Mouse (Mus musculus): ENCODE measurements around the gene Slc10a3. TPM values are rescaled to one million over a fixed set of nuclear protein-coding genes. Genes with fewer than 3 reads are reported as not detected.
A peak's percentile ranks its signal among the peaks of the same experiment; 100 is the strongest.
"Not testable (repeated sequence)": the region's sequence is repeated elsewhere in the genome, so short reads cannot be mapped to it uniquely, and the experiment has no call there.

Gene Slc10a3
- 21.0 and 21.1 TPM in 2 replicates for polyA plus RNA-seq (2015; fragmentation: Nextera tagmentation; extraction: Ambion mirVana)

DNA sequence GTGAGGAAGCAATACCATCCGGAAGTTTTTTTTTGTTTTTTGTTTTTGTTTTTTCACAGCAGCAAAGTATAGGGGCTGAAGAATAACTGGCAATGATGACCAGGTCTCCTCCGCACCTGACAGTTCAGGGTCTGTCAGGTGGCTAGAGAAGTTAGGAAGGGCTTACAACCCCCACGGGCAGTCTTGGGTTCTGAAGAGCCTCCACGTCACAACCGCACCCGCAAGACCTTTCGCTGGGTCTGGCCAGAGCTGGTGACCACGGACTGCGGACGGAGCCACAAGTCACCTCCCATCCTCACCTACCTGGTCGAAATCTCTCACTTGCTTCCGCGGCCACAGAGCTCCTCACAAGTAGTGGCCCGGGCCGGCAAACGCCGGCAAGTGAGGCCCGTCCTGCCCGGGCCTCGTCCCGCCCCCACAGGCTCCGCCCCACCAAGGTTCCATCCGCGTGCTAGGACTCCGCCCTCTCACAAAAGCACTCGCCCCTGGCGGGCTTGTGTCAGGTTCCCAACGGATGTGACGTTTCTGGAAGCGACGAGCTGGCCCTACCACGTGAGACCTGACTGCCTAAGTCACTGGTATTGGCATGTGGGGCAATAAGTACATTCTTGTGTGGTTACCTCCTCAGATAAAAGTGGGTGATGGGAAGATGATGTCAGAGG, at the start of gene Slc10a3, which contains the start of gene Ubl4a:
Gene Slc10a3 (minus strand): TSS at position 462 of the 662 bp plus-strand sequence.
Gene Ubl4a (minus strand): TSS at position 331 of the 662 bp plus-strand sequence.
- no peaks in the 10 kb centered on the region for H3K9me3 ChIP-seq
- H3K36me3 ChIP-seq = no peaks in the 10 kb centered on the region
- WGBS = 10% methylated on average over 32 of the region's 32 CpGs
- H3K27ac ChIP-seq = no peak within 1 kb of the TSS
- ATAC-seq (ENCODE audit: borderline replicate concordance, extremely low read depth, low FRiP score, low TSS enrichment) = peak; percentile 83
- H3K4me2 ChIP-seq = peak within 1 kb of the TSS; percentile 63
- H3K27me3 ChIP-seq = no peaks in the 10 kb centered on the region
- peak within 1 kb of the TSS; percentile 57 for H3K9ac ChIP-seq
- H3K4me3 ChIP-seq = peak within 1 kb of the TSS; percentile 53
- peaks cover 3% of the 10 kb centered on the region; the same call in 1 of the 2 replicates for H3K4me1 ChIP-seq

- Histone ChIP-seq H3K4me1 (no peaks in the 10 kb centered on the region), H3K36me3 (no peaks in the 10 kb centered on the region), H3K27me3 (no peaks in the 10 kb centered on the region), H3K9ac (no peak overlapping the region), H3K4me2 (no peak overlapping the region), H3K4me3 (no peak overlapping the region), H3K9me3 (no peaks in the 10 kb centered on the region), H3K27ac (no peak overlapping the region)
- no peak for ATAC-seq (ENCODE audit: borderline replicate concordance, extremely low read depth, low FRiP score, low TSS enrichment)
Measured at GRCm38 (mm10) chrX:74413377-74413776, 40.2 kb upstream of the Slc10a3 start.

DNA sequence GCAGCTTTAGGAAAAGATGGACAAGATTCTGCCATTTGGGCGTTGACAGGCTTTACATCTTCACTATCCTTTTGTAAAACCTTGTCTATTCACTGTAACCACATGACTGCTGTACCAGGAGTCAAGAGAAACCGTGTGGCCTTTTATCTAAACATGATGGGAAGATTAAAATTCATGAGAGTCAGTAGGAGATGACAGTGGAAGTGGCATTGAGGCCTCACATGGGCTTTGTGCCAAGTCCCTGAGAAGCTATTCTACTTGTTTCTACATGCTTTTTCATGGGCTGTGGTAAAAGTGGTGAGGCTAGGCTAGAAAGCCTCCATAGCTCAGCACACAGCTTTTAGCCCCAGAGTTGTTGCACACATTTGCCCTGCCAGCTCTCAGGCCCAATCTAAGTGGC, 35.2 kb upstream of the Slc10a3 start:
- no peak for ATAC-seq (ENCODE audit: borderline replicate concordance, extremely low read depth, low FRiP score, low TSS enrichment)
- 44% methylated on average over 2 of the region's 2 CpGs for WGBS

GRCm38 (mm10) chrX:74400136-74400535, 27.0 kb upstream of the Slc10a3 start:
- WGBS = 72% methylated on average over 3 of the region's 3 CpGs
- H3K27ac ChIP-seq = no peak overlapping the region
- ATAC-seq (ENCODE audit: borderline replicate concordance, extremely low read depth, low FRiP score, low TSS enrichment) = no peak
- H3K36me3 ChIP-seq = no peaks in the 10 kb centered on the region
- no peak overlapping the region for H3K9ac ChIP-seq
- H3K4me1 ChIP-seq = no peaks in the 10 kb centered on the region
- H3K27me3 ChIP-seq = no peaks in the 10 kb centered on the region
- H3K9me3 ChIP-seq = no peaks in the 10 kb centered on the region
- no peak overlapping the region for H3K4me3 ChIP-seq
- H3K4me2 ChIP-seq = no peak overlapping the region

More for the DNA sequence above, 35.2 kb upstream of the Slc10a3 start:
- Histone ChIP-seq H3K4me3 (no peak overlapping the region), H3K9me3 (no peaks in the 10 kb centered on the region), H3K4me1 (no peaks in the 10 kb centered on the region), H3K36me3 (no peaks in the 10 kb centered on the region), H3K27me3 (no peaks in the 10 kb centered on the region), H3K4me2 (no peak overlapping the region), H3K27ac (no peak overlapping the region), H3K9ac (no peak overlapping the region)

DNA sequence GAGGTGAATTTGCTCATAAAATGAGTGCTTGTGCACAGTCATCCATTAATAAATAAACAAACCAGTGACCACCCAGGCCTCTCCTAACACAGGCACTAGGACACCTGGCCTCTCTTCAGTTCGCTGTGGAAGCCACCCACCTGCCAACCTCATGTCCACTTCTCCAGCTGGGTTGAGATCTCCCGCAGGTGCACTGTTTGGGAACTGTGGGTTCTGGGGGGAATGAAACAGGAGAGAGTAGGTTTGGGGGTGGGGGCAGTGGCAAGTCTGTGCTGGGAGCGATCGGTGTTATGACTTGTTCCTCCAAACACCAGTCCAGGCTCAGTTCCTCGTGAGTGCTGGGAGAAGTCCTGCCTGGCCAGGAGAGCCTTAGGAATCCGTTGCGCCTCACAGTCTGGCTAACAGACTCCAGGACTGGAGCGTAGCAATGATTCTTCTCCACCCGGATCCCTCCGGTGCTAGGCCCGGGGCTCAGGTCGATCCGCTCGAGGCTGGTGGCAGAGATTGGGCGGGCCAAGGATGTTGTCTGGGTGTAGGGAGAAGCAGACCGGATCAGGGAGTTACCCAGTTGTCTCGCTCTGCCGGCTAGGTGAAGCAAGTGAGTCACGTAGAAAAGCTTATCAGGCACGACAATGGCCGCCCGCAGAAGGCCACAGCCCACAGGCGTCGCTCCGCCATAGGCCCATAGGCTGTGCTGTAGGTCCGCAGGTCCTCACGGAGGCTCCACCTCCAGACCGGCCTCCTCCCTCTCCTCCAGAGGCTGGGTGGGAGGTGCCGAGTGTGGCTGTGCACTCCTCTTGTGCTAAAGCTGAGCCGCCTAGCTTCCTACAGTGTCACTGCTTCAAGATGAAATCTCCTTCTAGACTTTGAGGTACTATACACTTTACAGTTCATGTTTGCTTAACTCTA, 19.6 kb upstream of the Slc10a3 start, which contains the start of the genes Fam3a and Ikbkg:
Gene Fam3a (minus strand): TSS at position 738 of the 909 bp plus-strand sequence.
Gene Ikbkg (plus strand): TSS at position 756 of the 909 bp plus-strand sequence.
- no peaks in the 10 kb centered on the region for H3K36me3 ChIP-seq
- WGBS = 18% methylated on average over 27 of the region's 30 CpGs
- H3K4me2 ChIP-seq = peak within 1 kb of the TSS; percentile 63
- peak within 1 kb of the TSS; percentile 56 for H3K4me3 ChIP-seq
- no peaks in the 10 kb centered on the region for H3K9me3 ChIP-seq
- H3K27me3 ChIP-seq = no peaks in the 10 kb centered on the region
- peak within 1 kb of the TSS; percentile 81 for H3K27ac ChIP-seq
- peak within 1 kb of the TSS; percentile 72 for H3K9ac ChIP-seq
- 0 out of 2 replicates have a peak, but pooled peaks cover 5% of the 10 kb centered on the region for H3K4me1 ChIP-seq
- peak; percentile 100 for ATAC-seq (ENCODE audit: borderline replicate concordance, extremely low read depth, low FRiP score, low TSS enrichment)

DNA sequence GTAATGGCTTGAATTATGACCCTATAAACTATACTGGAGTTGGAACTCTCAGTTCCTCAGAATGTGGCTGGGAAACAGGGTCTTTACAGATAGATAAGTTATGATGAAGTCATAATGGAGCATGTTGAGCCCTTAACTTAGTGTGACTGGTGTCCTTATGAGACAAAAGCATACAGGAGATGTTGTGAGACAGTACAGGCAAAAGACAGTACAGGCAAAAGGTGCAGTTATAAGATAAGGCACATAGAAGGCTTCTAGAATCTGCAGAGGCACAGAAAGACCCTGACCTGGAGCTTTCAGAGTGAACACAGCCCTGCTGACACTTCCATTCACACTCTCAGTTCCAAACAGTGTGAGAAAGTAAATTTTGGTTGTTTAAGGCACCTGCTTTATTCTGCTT, 15.0 kb upstream of the Slc10a3 start:
- Histone ChIP-seq H3K36me3 (0 out of 2 replicates have a peak, but pooled peaks cover 3% of the 10 kb centered on the region), H3K27me3 (no peaks in the 10 kb centered on the region), H3K9me3 (no peaks in the 10 kb centered on the region), H3K27ac (no peak overlapping the region), H3K9ac (no peak overlapping the region), H3K4me2 (no peak overlapping the region), H3K4me3 (no peak overlapping the region), H3K4me1 (0 out of 2 replicates have a peak, but pooled peaks cover 5% of the 10 kb centered on the region)
- ATAC-seq (ENCODE audit: borderline replicate concordance, extremely low read depth, low FRiP score, low TSS enrichment) = no peak

- Histone ChIP-seq H3K4me1 (no peaks in the 10 kb centered on the region), H3K9ac (no peak overlapping the region), H3K4me2 (no peak overlapping the region), H3K27me3 (no peaks in the 10 kb centered on the region), H3K36me3 (0 out of 2 replicates have a peak, but pooled peaks cover 3% of the 10 kb centered on the region), H3K4me3 (no peak overlapping the region), H3K27ac (no peak overlapping the region), H3K9me3 (no peaks in the 10 kb centered on the region)
- 67% methylated on average over 2 of the region's 2 CpGs for WGBS
- ATAC-seq (ENCODE audit: borderline replicate concordance, extremely low read depth, low FRiP score, low TSS enrichment) = no peak
Measured at GRCm38 (mm10) chrX:74384451-74384850, 11.3 kb upstream of the Slc10a3 start.

DNA sequence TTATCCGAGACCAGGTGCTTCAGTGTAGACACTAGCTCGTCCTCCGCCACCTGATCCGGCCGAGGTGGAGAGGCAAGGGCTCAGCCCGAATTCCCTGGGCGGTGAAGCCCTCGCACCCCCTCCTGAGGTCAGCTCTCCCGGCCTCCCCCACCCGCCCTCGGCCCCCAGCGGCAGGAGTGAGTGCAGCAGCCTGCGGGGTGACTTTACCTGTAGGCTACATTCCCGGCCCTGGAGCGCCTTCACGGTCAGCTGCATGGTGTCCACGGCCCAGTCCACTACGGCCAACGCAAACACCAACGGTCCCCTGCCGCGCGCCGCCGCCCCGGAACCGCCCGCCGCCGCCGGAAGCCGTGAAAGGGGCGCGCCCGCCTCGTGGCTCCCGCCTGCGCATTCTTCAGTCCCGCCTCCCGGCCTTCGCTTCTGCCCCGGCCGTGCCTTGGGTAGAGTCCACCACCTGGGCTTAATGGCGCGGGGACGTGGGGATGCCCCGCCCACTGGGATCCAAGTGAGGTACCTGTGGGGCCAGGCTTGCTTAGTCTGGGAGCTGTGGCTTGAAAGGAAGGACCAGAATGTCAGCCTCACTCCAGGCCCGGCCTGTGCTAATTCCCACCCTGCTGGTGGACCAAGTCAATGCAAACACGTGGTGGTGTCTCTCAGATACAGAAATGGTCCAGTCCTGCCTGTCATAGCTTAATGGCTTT, 4.8 kb downstream of the Slc10a3 start:
- H3K4me3 ChIP-seq = peak overlapping the region; percentile 59
- peak overlapping the region; percentile 66 for H3K4me2 ChIP-seq
- peaks cover 2% of the 10 kb centered on the region; the same call in 1 of the 2 replicates for H3K36me3 ChIP-seq
- 29% methylated on average over 41 of the region's 49 CpGs for WGBS
- H3K4me1 ChIP-seq = peaks cover 9% of the 10 kb centered on the region; the same call in 1 of the 2 replicates
- no peaks in the 10 kb centered on the region for H3K9me3 ChIP-seq
- peak overlapping the region; percentile 75 for H3K9ac ChIP-seq
- ATAC-seq (ENCODE audit: borderline replicate concordance, extremely low read depth, low FRiP score, low TSS enrichment) = peak; percentile 86
- H3K27me3 ChIP-seq = no peaks in the 10 kb centered on the region
- peak overlapping the region; percentile 71 for H3K27ac ChIP-seq

- Histone ChIP-seq H3K4me1 (peaks cover 9% of the 10 kb centered on the region; the same call in 1 of the 2 replicates), H3K4me3 (peak overlapping the region; percentile 59), H3K27ac (no peak overlapping the region), H3K27me3 (no peaks in the 10 kb centered on the region), H3K9ac (peak overlapping the region; percentile 75), H3K36me3 (peaks cover 2% of the 10 kb centered on the region; the same call in 1 of the 2 replicates), H3K9me3 (no peaks in the 10 kb centered on the region), H3K4me2 (peak overlapping the region; percentile 66)
- ATAC-seq (ENCODE audit: borderline replicate concordance, extremely low read depth, low FRiP score, low TSS enrichment) = no peak
- WGBS = 50% methylated on average over 10 of the region's 10 CpGs
Measured at GRCm38 (mm10) chrX:74367512-74367911, 5.6 kb downstream of the Slc10a3 start.

DNA sequence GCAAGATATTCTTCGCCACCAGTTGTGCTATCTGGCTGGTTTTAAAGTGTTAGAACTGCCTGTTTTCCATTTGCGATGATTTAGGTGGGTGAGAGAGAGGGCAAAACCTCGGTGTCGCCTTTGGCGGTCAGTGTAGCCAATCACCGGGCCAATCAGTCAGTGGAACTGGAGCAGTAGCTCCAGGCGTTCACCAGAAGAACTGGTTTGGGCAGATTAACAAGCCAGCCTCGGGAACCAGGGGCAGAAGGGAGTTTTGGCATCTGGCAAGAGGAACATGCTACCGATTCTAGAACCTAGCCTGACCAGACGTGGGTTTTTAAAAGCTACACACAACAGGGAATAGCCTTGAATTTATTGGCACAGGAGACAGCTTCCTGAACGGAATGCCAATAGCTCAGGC, 14.0 kb downstream of the Slc10a3 start:
- no peaks in the 10 kb centered on the region for H3K9me3 ChIP-seq
- no peak overlapping the region for H3K4me2 ChIP-seq
- no peaks in the 10 kb centered on the region for H3K27me3 ChIP-seq
- H3K4me3 ChIP-seq = no peak overlapping the region
- no peak for ATAC-seq (ENCODE audit: borderline replicate concordance, extremely low read depth, low FRiP score, low TSS enrichment)
- no peaks in the 10 kb centered on the region for H3K36me3 ChIP-seq
- WGBS = 38% methylated on average over 11 of the region's 11 CpGs
- H3K4me1 ChIP-seq = no peaks in the 10 kb centered on the region
- H3K27ac ChIP-seq = no peak overlapping the region
- H3K9ac ChIP-seq = no peak overlapping the region

DNA sequence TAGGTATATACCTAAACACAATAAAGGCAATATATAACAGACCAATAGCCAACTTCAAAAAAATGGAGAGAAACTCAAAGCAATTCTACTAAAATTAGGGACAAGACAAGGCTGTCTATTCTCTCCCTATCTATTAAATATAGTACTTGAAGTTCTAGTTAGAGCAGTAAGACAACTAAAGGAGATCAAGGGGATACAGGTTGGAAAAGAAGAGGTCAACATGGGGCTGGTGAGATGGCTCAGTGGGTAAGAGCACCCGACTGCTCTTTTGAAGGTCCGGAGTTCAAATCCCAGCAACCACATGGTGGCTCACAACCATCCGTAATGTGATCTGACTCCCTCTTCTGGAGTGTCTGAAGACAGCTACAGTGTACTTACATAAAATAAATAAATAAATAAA, 16.1 kb downstream of the Slc10a3 start:
- ATAC-seq (ENCODE audit: borderline replicate concordance, extremely low read depth, low FRiP score, low TSS enrichment); H3K9ac ChIP-seq; H3K4me3 ChIP-seq; H3K27ac ChIP-seq; H3K27me3 ChIP-seq; H3K9me3 ChIP-seq; H3K4me2 ChIP-seq; H3K36me3 ChIP-seq; H3K4me1 ChIP-seq: not testable (repeated sequence)
- WGBS = 85% methylated on average over 3 of the region's 3 CpGs
